Mouse (Mus musculus): Measurements from ENCODE around the gene Prr5l. TPM values are rescaled to one million over a fixed set of nuclear protein-coding genes. Genes with fewer than 3 reads are reported as not detected.

The Prr5l gene
- total RNA-seq, 4 experiments from 2014 or later = 3.7 to 9.2 (median 4.7) TPM

- no peak for DNase-seq
Measured at GRCm38 (mm10) chr2:101881471-101882162, 1.2 kb downstream of the Prr5l start.

- no peak for DNase-seq
Measured at GRCm38 (mm10) chr2:101871179-101871578, 11.6 kb downstream of the Prr5l start.

GRCm38 (mm10) chr2:101868683-101869082, 14.1 kb downstream of the Prr5l start:
- DNase-seq = no peak

GRCm38 (mm10) chr2:101862219-101863123, 20.4 kb downstream of the Prr5l start:
- peak; percentile 72 for DNase-seq

GRCm38 (mm10) chr2:101860920-101861485, 21.8 kb downstream of the Prr5l start:
- no peak for DNase-seq

- no peak for DNase-seq
Measured at GRCm38 (mm10) chr2:101856174-101856573, 26.7 kb downstream of the Prr5l start.

GRCm38 (mm10) chr2:101854792-101855191, 28.0 kb downstream of the Prr5l start:
- DNase-seq = no peak

GRCm38 (mm10) chr2:101842756-101843155, 40.1 kb downstream of the Prr5l start:
- no peak for DNase-seq

GRCm38 (mm10) chr2:101834816-101835523, 47.9 kb downstream of the Prr5l start:
- DNase-seq = no peak

GRCm38 (mm10) chr2:101832361-101832760, 50.5 kb downstream of the Prr5l start:
- no peak for DNase-seq

GRCm38 (mm10) chr2:101831851-101832250, 51.0 kb downstream of the Prr5l start:
- no peak for DNase-seq

- DNase-seq = no peak
Measured at GRCm38 (mm10) chr2:101830186-101830915, 52.5 kb downstream of the Prr5l start.

GRCm38 (mm10) chr2:101829013-101829412, 53.8 kb downstream of the Prr5l start:
- DNase-seq = no peak

GRCm38 (mm10) chr2:101828057-101828643, 54.7 kb downstream of the Prr5l start:
- DNase-seq = no peak

- DNase-seq = peak; percentile 19
Measured at GRCm38 (mm10) chr2:101827626-101828025, 55.2 kb downstream of the Prr5l start.

GRCm38 (mm10) chr2:101826950-101827600, 55.8 kb downstream of the Prr5l start:
- no peak for DNase-seq

- DNase-seq = no peak
Measured at GRCm38 (mm10) chr2:101826186-101826707, 56.6 kb downstream of the Prr5l start.

- DNase-seq = no peak
Measured at GRCm38 (mm10) chr2:101825226-101826120, 57.4 kb downstream of the Prr5l start.

GRCm38 (mm10) chr2:101823821-101824220, 59.0 kb downstream of the Prr5l start:
- DNase-seq = no peak

- peak; percentile 30 for DNase-seq
Measured at GRCm38 (mm10) chr2:101822785-101823184, 60.0 kb downstream of the Prr5l start.
